Mouse (Mus musculus) limb, embryonic 10.5 days (tissue): ENCODE measurements at regions not wholly inside any gene's neighbourhood (a gene's known extent, or its start where the extent isn't known, plus 50 kb on each side); places are given as distances from the start of the nearest gene placed in this dataset.

ENCODE experiments used
- DNase-seq: peaks from one replicate; pipeline ENCODE4 v3.0.0-alpha.2; 2017; ENCODE audit warnings: low spot score
- H3K27ac ChIP-seq: fragments of 300-500 bp; sonication (generic); 2 replicates; pipeline ENCODE4 v1.5.1; 2016; ENCODE audit warnings: mild to moderate bottlenecking
- H3K27me3 ChIP-seq: fragments of 300-500 bp; sonication (generic); 2 replicates; pipeline ENCODE4 v1.6.1; 2016; ENCODE audit warnings: low read depth, mild to moderate bottlenecking; ENCODE audit not compliant: poor library complexity, severe bottlenecking
- H3K36me3 ChIP-seq: fragments of 300-500 bp; sonication (generic); 2 replicates; pipeline ENCODE4 v1.6.1; 2016; ENCODE audit warnings: mild to moderate bottlenecking, moderate library complexity
- H3K4me1 ChIP-seq: fragments of 300-500 bp; sonication (generic); 2 replicates; pipeline ENCODE4 v1.6.1; 2016
- H3K4me3 ChIP-seq: fragments of 300-500 bp; sonication (generic); 2 replicates; pipeline ENCODE4 v1.5.1; 2016; ENCODE audit warnings: mild to moderate bottlenecking, moderate library complexity
- H3K9me3 ChIP-seq: fragments of 300-500 bp; sonication (generic); replicated peaks from 2 replicates; pipeline ENCODE4 v1.6.1; 2016; ENCODE audit warnings: mild to moderate bottlenecking
- WGBS: fragments of 180-500 bp; shearing (Covaris S2); methylation state at CpG from one replicate; pipeline ENCODE4 v1.1.7; 2016; 5-methylcytosine and 5-hydroxymethylcytosine counted together

DNA sequence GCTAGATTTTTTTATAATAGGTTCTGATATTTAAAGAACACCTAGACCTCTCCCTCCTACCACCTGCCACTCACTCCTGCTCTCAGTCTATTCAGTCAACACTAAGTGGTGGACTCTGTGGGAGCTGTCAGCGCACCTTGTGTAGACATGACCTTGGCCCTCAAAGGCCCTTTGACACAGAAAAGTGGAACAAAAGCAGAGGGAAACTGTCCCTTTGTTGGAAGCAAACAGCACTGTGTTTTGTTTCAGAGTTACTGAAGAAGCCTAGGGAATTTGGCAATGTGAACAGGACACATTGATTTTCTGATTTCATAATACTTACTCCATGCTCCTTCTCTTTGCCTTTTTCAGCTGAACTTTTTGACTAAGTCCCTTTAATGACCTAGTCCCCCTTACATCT, 146.7 kb downstream of the Postn start:
- no peak overlapping the region for H3K27ac ChIP-seq
- H3K4me1 ChIP-seq: no peaks in the 10 kb centered on the region
- H3K9me3 ChIP-seq: no peaks in the 10 kb centered on the region
- WGBS: 95% methylated on average over 1 of the region's 1 CpGs
- H3K36me3 ChIP-seq: no peaks in the 10 kb centered on the region
- no peak for DNase-seq
- H3K4me3 ChIP-seq: no peak overlapping the region
- no peaks in the 10 kb centered on the region for H3K27me3 ChIP-seq

DNA sequence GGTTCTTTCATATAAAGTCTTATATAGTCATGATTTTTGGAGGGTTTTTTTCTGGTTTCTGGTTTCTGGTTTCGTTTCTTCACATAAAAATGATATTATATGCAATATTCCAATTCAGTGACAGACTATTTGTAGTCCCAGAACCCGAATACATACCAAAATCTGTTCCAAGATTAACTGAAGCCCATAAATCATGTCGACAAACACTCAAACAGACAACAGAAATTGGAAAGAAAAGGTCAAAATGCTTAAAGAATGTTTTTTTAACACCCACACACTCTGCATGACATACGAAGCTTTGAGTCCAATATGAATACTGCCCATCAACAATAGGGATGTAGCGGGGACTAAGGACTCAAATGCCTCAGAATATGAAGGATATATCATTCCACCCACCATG, 148.0 kb downstream of the Postn start:
- Histone ChIP-seq H3K4me3 (no peak overlapping the region), H3K36me3 (no peaks in the 10 kb centered on the region), H3K4me1 (no peaks in the 10 kb centered on the region), H3K27ac (no peak overlapping the region), H3K9me3 (no peaks in the 10 kb centered on the region), H3K27me3 (no peaks in the 10 kb centered on the region)
- no peak for DNase-seq
- WGBS: 84% methylated on average over 5 of the region's 5 CpGs

DNA sequence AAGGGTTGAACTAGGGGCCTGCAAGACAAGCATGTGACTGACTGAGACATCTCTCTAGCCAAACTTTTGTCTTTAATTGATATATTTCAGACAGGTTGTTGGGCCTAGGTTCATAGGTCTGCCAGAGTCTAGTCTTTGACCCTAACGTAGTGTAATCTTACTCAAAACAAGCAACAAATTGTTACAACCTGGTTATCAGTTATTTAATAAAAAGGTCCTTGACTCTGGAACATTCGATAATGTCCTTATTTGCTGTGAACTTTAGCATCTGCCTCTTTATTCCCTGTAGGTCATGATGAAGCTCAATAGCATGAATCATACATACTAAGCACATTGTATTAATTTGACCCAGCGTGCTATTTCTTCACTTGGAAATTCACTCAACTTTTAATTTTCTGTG, 156.3 kb downstream of the Postn start:
- Histone ChIP-seq H3K27me3 (no peaks in the 10 kb centered on the region), H3K27ac (no peak overlapping the region), H3K4me3 (no peak overlapping the region), H3K9me3 (no peaks in the 10 kb centered on the region), H3K36me3 (no peaks in the 10 kb centered on the region), H3K4me1 (no peaks in the 10 kb centered on the region)
- DNase-seq: no peak
- 92% methylated on average over 3 of the region's 3 CpGs for WGBS

DNA sequence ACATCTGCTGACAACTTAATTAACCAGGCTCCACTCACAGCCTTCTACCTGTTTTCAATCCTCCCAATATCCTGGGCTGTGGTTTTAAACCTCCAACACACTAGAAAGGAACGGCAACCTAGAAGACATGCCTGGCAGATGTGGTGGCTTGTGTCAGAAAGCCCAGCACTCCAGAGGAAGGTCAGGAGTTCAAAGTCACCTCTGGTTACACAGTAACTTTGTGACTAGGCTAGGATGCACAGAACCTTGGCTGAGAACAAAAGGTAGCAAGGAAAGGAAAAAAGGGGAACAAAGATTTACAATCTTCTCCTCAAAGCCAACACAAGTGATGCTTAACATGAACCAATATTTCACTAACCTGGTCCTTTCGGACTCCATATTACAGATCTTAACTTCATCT, 161.8 kb downstream of the Postn start:
- no peaks in the 10 kb centered on the region for H3K27me3 ChIP-seq
- H3K36me3 ChIP-seq: no peaks in the 10 kb centered on the region
- H3K4me1 ChIP-seq: no peaks in the 10 kb centered on the region
- no peak overlapping the region for H3K4me3 ChIP-seq
- WGBS: 78% methylated on average over 2 of the region's 2 CpGs
- DNase-seq: no peak
- H3K9me3 ChIP-seq: no peaks in the 10 kb centered on the region
- no peak overlapping the region for H3K27ac ChIP-seq

- Histone ChIP-seq H3K4me1 (no peaks in the 10 kb centered on the region), H3K9me3 (no peaks in the 10 kb centered on the region), H3K27ac (no peak overlapping the region), H3K4me3 (no peak overlapping the region), H3K27me3 (no peaks in the 10 kb centered on the region), H3K36me3 (no peaks in the 10 kb centered on the region)
- WGBS: 71% methylated on average over 4 of the region's 4 CpGs
- DNase-seq: no peak
Measured at GRCm38 (mm10) chr3:54526618-54527017, 165.7 kb downstream of the Postn start.

DNA sequence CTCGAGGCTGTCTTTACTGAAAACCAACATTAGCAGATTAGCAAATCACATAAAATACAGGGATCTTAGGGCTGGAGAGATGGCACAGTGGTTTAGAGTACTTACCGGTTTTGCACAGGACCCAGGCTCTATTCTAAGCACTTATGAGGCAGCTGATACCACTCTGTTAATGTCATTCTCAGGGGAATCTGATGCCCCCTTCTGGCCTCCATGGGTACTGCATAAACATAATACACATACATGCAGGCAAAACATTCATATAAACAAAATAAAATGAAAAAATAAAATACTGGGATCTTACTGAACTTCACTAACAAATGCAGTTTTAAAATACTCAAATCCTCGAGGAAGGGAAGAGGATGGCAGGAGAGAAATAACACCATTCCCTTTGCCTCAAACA, 164.3 kb upstream of the Supt20 start:
- H3K9me3 ChIP-seq: no peaks in the 10 kb centered on the region
- 89% methylated on average over 3 of the region's 3 CpGs for WGBS
- no peak overlapping the region for H3K27ac ChIP-seq
- no peak for DNase-seq
- no peak overlapping the region for H3K4me3 ChIP-seq
- no peaks in the 10 kb centered on the region for H3K36me3 ChIP-seq
- H3K4me1 ChIP-seq: no peaks in the 10 kb centered on the region
- H3K27me3 ChIP-seq: no peaks in the 10 kb centered on the region

DNA sequence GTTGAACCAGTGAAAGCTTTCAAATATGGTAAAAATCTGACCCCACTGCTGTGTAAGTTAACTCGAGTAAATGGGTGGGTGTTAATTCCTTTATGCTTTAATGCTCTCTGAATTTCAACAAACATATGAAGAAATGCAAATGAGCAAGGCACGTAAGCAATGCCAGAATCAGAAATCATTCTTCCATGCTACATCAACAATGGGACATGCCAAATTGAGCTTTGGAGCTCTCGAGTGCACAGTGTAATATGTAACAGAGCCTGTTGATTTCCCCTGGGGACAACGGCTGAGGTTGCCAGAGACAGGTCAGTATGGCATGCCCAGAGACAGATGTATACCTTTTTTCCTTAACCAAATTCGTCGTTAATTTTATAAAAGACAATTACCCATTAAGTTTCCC, 162.4 kb upstream of the Supt20 start:
- 79% methylated on average over 6 of the region's 6 CpGs for WGBS
- Histone ChIP-seq H3K27me3 (no peaks in the 10 kb centered on the region), H3K36me3 (no peaks in the 10 kb centered on the region), H3K9me3 (no peaks in the 10 kb centered on the region), H3K4me1 (no peaks in the 10 kb centered on the region), H3K4me3 (no peak overlapping the region), H3K27ac (no peak overlapping the region)
- DNase-seq: no peak

DNA sequence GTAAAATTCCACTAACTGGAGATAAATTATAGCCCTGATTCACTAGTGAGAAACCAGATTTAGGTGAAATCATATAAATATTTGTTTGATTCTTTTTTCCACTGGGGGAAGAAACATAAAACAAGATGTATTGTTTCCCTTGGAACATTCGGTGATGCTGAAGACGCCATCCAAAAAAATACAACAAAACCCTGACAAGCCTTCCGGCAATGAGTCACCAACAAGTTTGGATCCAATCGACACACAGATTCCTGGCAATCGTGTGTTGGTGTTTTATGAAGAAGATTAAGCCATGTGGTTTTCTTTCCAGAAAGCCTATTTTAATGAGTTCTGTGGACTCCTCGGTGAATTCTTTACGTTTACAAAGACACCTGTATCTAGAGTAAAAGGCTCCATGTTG, 157.2 kb upstream of the Supt20 start:
- Histone ChIP-seq H3K9me3 (no peaks in the 10 kb centered on the region), H3K36me3 (no peaks in the 10 kb centered on the region), H3K4me1 (no peaks in the 10 kb centered on the region), H3K27me3 (no peaks in the 10 kb centered on the region), H3K27ac (no peak overlapping the region), H3K4me3 (no peak overlapping the region)
- 93% methylated on average over 7 of the region's 7 CpGs for WGBS
- DNase-seq: no peak

DNA sequence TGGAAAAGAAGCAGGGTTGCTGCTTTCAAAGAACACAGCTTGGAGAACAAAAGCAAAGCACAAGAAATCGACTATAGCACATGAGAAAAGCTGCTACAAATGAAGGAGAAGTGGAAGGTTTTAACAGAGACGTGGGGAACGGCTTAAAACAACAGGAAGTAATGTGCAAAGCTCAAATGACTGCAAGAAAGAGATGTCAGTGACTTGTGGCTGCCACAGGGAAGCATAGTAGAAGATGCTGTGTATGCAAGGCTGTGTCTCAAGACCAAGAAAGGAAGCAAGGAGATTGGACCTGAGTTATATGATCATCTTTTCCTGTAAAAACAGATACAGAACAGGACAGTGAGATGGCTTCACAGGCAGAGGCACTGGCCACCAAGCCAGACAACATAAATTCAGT, 154.6 kb upstream of the Supt20 start:
- no peak overlapping the region for H3K27ac ChIP-seq

GRCm38 (mm10) chr3:54540540-54541080, 152.0 kb upstream of the Supt20 start:
- Histone ChIP-seq H3K4me1 (peaks cover 3% of the 10 kb centered on the region; the same call in 1 of the 2 replicates), H3K36me3 (no peaks in the 10 kb centered on the region), H3K27ac (no peak overlapping the region), H3K9me3 (no peaks in the 10 kb centered on the region), H3K27me3 (no peaks in the 10 kb centered on the region), H3K4me3 (no peak overlapping the region)
- WGBS: 56% methylated on average over 3 of the region's 3 CpGs
- DNase-seq: no peak

More for the DNA sequence above, 154.6 kb upstream of the Supt20 start:
- Histone ChIP-seq H3K4me1 (peaks cover 3% of the 10 kb centered on the region; the same call in 1 of the 2 replicates), H3K4me3 (no peak overlapping the region), H3K36me3 (no peaks in the 10 kb centered on the region), H3K9me3 (no peaks in the 10 kb centered on the region), H3K27me3 (no peaks in the 10 kb centered on the region)
- 74% methylated on average over 3 of the region's 3 CpGs for WGBS
- DNase-seq: no peak

GRCm38 (mm10) chr3:54541389-54541788, 151.2 kb upstream of the Supt20 start:
- H3K4me3 ChIP-seq: no peak overlapping the region
- H3K27ac ChIP-seq: no peak overlapping the region
- DNase-seq: no peak
- H3K4me1 ChIP-seq: peaks cover 3% of the 10 kb centered on the region; the same call in 1 of the 2 replicates
- H3K36me3 ChIP-seq: no peaks in the 10 kb centered on the region
- H3K27me3 ChIP-seq: no peaks in the 10 kb centered on the region
- no peaks in the 10 kb centered on the region for H3K9me3 ChIP-seq
- WGBS: 95% methylated on average over 5 of the region's 5 CpGs

- H3K27ac ChIP-seq: no peak overlapping the region
- H3K27me3 ChIP-seq: no peaks in the 10 kb centered on the region
- DNase-seq: no peak
- no peaks in the 10 kb centered on the region for H3K9me3 ChIP-seq
- no peaks in the 10 kb centered on the region for H3K36me3 ChIP-seq
- H3K4me1 ChIP-seq: peaks cover 3% of the 10 kb centered on the region; the same call in 1 of the 2 replicates
- H3K4me3 ChIP-seq: no peak overlapping the region
Measured at GRCm38 (mm10) chr3:54545393-54545792, 147.2 kb upstream of the Supt20 start.

DNA sequence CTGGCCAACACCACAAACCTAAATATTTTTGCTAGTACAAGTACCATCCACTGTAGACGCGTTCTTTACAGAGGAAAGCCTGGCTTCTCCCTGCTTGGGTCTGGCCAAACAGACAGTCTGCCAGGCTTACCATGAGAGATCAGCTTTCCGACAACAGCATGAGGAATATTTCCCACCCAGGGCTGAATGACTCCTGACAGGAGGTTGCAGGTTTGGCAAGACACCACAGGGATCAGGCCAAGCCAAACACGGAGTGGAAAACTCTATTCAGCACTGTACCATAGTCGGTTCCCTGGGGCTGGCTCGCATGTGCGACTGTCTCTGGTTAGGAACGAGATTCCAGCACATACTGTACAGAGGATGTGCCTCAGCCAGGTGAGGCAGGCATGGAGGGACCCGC, 140.7 kb upstream of the Supt20 start:
- no peak for DNase-seq
- Histone ChIP-seq H3K27ac (no peak overlapping the region), H3K9me3 (no peaks in the 10 kb centered on the region; the same call in 1 of the 2 replicates), H3K36me3 (no peaks in the 10 kb centered on the region), H3K4me1 (no peaks in the 10 kb centered on the region), H3K4me3 (no peak overlapping the region), H3K27me3 (no peaks in the 10 kb centered on the region)
- WGBS: 88% methylated on average over 9 of the region's 9 CpGs

DNA sequence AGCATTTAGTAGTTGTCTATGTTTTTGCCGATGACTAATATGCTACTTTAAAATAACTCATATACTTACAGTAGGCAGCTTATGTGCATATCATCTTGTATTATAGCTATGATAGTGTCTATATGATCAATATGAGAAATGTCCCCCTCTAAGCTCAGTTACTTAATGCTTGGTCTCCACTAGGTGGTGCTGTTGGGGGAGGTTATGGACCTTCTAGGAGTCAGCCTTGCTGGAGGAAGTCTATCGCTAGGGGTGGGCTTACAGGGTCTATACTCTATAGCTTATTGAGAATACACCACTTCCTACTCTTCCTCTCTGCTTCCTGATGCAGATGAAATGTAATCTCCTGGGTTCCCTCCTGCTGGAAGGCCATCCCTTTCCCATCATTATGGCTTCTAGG, 136.7 kb upstream of the Supt20 start:
- Histone ChIP-seq H3K36me3 (no peaks in the 10 kb centered on the region), H3K27me3 (no peaks in the 10 kb centered on the region), H3K27ac (no peak overlapping the region), H3K9me3 (no peaks in the 10 kb centered on the region; the same call in 1 of the 2 replicates), H3K4me1 (peaks cover 18% of the 10 kb centered on the region), H3K4me3 (no peak overlapping the region)
- no peak for DNase-seq
- WGBS: 86% methylated on average over 2 of the region's 2 CpGs
